Mouse (Mus musculus) left cerebral cortex, adult 2 months (tissue): ENCODE measurements around the gene Gss. TPM values are rescaled to one million over a fixed set of nuclear protein-coding genes. Genes with fewer than 3 reads are reported as not detected.

Experiments used
- DNase-seq, 2 experiments: peaks; one replicate each; pipeline ENCODE4 v3.0.0; 2021 to 2022; ENCODE audit warnings: low spot score in 2 of 2, mixed read lengths in 1 of 2; ENCODE audit errors: extremely low spot score in 1 of 2
- H3K27ac ChIP-seq: fragments of 200-600 bp; 2 replicates; pipeline ENCODE4 v1.8.1; 2022
- H3K4me3 ChIP-seq: fragments of 200-600 bp; 2 replicates; pipeline ENCODE4 v1.8.1; 2022
- CTCF ChIP-seq: fragments of 200-600 bp; IDR thresholded peaks from 2 replicates; pipeline ENCODE4 v1.8.1; 2022; ENCODE audit warnings: antibody characterized with exemption, mild to moderate bottlenecking, moderate library complexity
- intact Hi-C: fragments of 180-260 bp; cut with DNase I; formaldehyde crosslinking; loops from one replicate; pipeline ENCODE4 v1.15.1; 2025
- microRNA-seq, 2 experiments: library from miRNA; unstranded; fragments of <30 nt; microRNA quantifications; one replicate each; pipeline ENCODE4 v1.2.0; 2021
- total RNA-seq, 2 experiments: library from RNA; stranded (reverse); gene quantifications; 2 replicates each; pipeline ENCODE4 v1.2.3; 2021

Gene Gss
- total RNA-seq, 2 experiments from 2014 or later: 14.8 to 14.9 TPM

DNA sequence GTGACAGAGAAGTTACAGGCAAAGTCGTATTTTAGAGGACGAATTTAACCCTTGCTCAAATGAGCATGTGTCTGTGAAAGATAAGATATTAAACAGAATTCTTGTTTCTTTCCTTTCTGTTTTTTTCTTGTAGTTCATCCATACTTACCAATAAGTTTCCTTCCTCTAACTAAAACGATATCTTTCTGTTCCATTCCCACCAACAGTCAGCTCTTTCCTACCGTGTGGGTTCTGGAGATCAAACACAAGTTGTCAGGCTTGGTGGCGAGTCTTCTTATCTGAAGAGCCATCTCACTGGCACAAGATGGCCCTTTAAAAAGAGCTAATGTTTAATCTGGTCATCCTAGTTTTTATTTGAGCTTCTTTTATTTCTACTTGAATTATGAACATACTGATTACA lies 65.2 kb downstream of the Gss start:
- no peak overlapping the region for H3K27ac ChIP-seq
- intact Hi-C loops: no loop called here
- H3K4me3 ChIP-seq: no peak overlapping the region
- no peak for DNase-seq
- TF ChIP-seq CTCF: no peak

DNA sequence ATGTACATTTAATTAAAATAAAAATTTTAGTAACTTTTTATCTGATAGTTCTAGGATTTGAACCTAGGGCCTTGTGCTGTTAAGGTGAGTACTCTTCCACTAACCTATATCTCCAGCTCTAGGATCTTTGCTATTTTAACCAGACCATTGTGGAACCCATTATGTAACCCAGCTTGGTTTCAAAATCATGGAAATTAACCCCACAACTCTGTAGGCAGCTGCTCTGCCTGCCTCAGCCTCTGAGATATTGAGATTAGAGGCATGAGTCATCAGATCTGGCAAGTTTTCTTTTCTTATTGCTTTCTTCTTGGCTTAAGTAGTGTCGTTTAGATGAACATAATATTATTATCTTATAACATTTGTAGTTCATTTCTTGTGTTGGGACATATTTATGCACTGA lies 68.2 kb downstream of the Gss start:
- no peak for DNase-seq
- no peak for TF ChIP-seq CTCF
- no peak overlapping the region for H3K27ac ChIP-seq
- intact Hi-C loops: no loop called here
- H3K4me3 ChIP-seq: no peak overlapping the region

DNA sequence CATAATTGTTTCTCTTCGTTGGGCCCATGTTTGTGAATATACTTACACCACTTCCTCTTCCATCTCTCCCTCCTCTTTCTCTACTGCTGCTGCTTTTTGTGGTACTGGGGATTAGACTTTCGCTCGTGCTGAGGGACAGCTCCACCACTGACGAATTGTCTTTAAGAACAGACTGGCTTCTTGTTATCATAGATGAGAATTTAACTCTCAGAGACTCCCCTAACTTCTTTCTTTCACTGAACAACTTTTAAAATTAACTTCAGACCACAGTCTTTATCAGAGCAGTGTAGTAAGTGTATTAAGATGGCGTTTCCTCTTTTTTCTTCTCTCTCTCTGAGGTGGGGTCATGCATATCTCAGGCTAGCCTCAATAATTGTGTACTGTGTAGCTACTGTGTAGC lies 68.9 kb downstream of the Gss start:
- no peak overlapping the region for H3K27ac ChIP-seq
- intact Hi-C loops: no loop called here
- no peak for TF ChIP-seq CTCF
- DNase-seq: no peak
- H3K4me3 ChIP-seq: no peak overlapping the region

DNA sequence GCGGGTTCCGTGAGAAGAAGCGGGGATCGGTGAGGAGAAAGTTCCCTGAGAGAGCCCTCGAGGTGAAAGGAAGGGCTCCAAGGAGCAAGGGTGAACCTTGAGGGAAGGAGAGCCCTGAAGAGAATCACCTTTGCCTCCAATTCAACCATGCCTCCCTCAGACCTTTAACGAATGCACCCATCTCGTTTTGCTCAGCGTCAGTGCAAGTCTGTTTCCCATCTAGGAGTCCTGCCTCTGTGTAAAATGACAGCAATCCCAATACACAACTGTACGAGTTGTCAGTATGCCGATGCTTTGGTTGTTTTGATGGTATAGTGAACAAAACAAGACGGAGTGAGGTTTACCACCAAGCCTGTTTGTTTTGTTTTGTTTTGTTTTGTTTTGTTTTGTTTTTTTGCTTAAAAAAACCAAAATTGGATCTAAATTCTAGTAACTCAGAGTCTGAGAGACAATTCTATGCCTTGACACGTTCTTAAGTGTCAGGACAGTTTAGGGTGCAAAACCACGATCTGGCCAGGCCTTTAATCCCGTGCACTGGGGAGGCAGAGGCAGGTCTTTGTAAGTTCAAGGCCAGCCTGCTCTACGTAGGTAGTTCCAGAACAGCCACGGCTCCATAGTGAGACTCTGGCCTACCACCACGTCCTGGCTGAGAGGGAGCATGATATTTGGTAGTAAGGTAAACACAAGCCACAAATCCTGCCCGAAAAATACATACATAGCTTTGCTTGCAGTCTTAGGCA lies 73.9 kb downstream of the Gss start:
- peak overlapping the region; percentile 89 for H3K27ac ChIP-seq
- no peak for DNase-seq
- intact Hi-C loops: loop anchor here (2.0 to 5.0 kb wide), 2 partner anchors 20 to 249 kb away; no protein-coding TSS in a partner anchor
- no peak for TF ChIP-seq CTCF
- peak overlapping the region; percentile 81 for H3K4me3 ChIP-seq

DNA sequence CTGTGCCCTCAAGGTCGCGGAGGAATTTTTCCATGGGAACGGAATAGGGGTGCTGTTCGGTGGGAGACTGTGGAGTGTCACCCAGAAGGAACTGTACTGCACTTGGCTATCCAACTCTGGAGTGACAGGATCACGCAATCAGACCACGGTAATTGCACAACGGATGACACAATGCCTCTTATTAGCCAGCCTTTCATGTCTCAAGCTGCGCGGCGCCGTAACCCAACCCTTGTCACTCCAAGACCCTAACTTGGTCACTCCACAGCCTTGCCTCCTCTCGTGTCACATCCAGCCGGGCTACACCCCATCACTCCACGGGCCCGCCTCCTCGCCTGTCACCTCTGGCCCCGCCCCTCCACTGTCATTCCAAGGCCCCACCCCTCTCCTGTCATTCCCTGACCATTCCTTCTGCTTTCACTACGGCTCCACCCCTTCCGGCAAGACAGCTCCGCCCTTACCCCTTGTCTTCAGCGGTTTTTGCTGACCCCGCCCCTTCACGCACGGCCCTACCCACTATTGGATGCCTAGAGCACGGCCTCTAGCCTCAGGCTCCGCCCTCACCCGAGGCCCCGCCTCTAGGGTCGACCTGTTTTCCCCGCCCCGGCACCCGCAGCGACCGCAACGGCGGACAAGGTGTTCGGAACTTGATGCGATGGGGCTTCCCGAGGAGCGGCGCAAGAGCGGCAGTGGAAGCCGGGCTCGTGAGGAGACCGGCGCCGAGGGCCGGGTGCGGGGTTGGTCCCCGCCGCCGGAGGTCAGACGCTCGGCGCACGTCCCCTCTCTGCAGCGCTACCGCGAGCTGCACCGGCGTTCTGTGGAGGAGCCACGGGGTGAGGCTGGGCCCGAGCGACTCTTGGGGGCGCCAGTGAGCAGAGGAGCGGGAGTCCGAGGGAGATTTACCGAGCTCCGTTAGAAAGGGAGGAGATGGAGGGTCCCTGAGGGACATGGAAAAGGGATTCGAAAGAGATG lies 74.9 kb downstream of the Gss start, which contains the start of the genes Acss2 and Ggt7:
Acss2 (plus strand) TSS at position 494 of the 969 bp plus-strand sequence.
Ggt7 (minus strand) TSS at position 783 of the 969 bp plus-strand sequence.
- peak; percentile 94 to 97 for DNase-seq
- peak; percentile 91 for TF ChIP-seq CTCF
- intact Hi-C loops: loop anchor here (2.0 to 5.0 kb wide), 2 partner anchors 21 to 250 kb away; no protein-coding TSS in a partner anchor
- Histone ChIP-seq H3K4me3 (peak within 1 kb of the TSS; percentile 81), H3K27ac (peak within 1 kb of the TSS; percentile 89)

DNA sequence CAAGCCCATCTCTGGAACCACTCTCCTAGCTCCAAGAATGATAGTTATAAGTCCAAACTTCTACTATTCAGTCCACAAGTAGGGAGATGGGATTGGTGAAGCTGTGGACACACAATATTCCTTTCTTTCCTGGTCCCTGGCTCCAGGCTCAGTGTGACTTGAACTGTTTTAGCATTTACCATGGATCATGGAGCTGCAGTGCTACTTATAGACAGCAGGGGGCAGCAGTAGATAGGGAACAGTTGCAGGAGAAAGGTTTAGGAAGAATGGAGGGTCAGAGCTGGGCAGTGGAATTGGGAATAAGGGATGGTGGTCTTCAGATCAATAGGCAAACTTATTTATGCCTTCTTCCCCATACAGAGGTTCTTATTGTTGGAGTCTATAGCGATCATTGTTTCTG lies 76.7 kb downstream of the Gss start:
- no peak overlapping the region for H3K27ac ChIP-seq
- peak; percentile 99 for TF ChIP-seq CTCF
- intact Hi-C loops: loop anchor here (1.0 to 5.0 kb wide), 3 partner anchors 68 to 251 kb away; no protein-coding TSS in a partner anchor
- DNase-seq: peak; percentile 69 to 77
- no peak overlapping the region for H3K4me3 ChIP-seq

DNA sequence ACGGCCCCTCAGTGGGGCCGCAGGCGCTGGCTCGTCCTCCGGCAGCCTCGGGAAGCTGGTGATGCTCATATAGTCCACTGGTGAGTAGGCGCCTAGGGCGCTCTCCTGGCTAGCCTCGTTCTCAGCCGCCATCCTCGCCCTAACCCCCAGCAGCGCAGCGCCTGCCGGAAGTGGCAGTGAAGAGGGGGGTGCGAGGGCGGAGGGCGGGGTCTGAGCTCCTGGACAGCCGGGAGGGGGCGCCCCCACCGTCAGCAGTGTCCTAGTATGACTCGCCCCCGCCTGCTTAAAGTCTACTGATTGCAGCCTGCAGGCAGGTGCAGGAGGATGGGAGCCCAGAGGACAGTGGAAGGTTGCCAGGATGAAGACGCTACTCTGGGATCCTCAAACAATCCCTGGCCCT lies 77.9 kb downstream of the Gss start:
- peak; percentile 91 to 93 for DNase-seq
- Histone ChIP-seq H3K27ac (peak overlapping the region; percentile 96), H3K4me3 (peak overlapping the region; percentile 71)
- intact Hi-C loops: loop anchor here (5.0 kb wide), 1 partner anchor 253 kb away; no protein-coding TSS in a partner anchor
- TF ChIP-seq CTCF: peak; percentile 49

DNA sequence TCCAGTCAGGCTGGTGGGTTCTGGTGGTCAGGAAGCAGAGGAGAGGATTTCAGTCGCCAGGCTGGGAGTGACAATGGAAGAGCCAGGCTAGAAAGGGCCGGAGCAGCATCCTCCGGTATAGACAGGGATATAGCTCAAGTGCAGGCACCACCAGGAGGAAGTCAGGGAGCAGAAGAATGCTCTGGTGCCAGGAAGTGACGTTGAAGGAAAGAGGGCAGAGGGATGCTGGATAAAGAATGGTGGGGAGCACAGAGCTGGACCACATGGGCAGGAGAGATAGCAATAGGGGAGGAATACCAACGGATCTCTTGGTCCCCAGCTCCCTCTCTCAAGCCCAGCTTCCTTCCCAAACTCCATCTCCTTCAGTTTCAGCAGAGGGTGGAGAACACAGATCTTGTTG lies 79.1 kb downstream of the Gss start:
- intact Hi-C loops: no loop called here
- H3K27ac ChIP-seq: peak overlapping the region; percentile 96
- H3K4me3 ChIP-seq: peak overlapping the region; percentile 71
- peak in 1 of 2 experiments; percentile 46 for DNase-seq
- no peak for TF ChIP-seq CTCF

Small RNAs within 50 kb of the gene (microRNA-seq; reads per million reads assigned to microRNA genes)
- gene Mir499: 6.6 to 17.2 reads per million in 2 experiments

Other genes with a start within 250 kb of the Gss start
- 10 to 100 TPM; 27.2 to 28.4 TPM for gene Pigu, start 235.4 kb downstream of the Gss start, total RNA-seq
- 100 to 1,000 TPM; 135 to 147 TPM for gene Trp53inp2, start 211.8 kb downstream of the Gss start, total RNA-seq
- gene Ncoa6, start 118.9 kb downstream of the Gss start, total RNA-seq: 10 to 100 TPM; 63.2 to 68.7 TPM
- gene Acss2, start 74.9 kb downstream of the Gss start, total RNA-seq: 10 to 100 TPM; 56.2 to 61.6 TPM
- 100 to 1,000 TPM; 124 to 126 TPM for gene Ggt7, start 74.6 kb downstream of the Gss start, total RNA-seq
- gene Myh7b, start 18.4 kb upstream of the Gss start, total RNA-seq: 10 to 100 TPM in 1 of 2 experiments, 1 to 10 TPM in 1; 7.1 to 10.9 TPM
- 100 to 1,000 TPM; 147 to 153 TPM for gene Trpc4ap, start 99.6 kb upstream of the Gss start, total RNA-seq
- 10 to 100 TPM; 18.7 to 19.2 TPM for gene Edem2, start 136.7 kb upstream of the Gss start, total RNA-seq
- gene Gm17581, start 143.1 kb upstream of the Gss start, total RNA-seq: not detected
- 1 to 10 TPM; 1.2 to 1.4 TPM for gene Procr, start 158.3 kb upstream of the Gss start, total RNA-seq
- 10 to 100 TPM; 35.6 to 37.8 TPM for gene Mmp24, start 182.5 kb upstream of the Gss start, total RNA-seq
- gene BC029722, start 226.6 kb upstream of the Gss start, total RNA-seq: 10 to 100 TPM; 53.1 to 56.8 TPM
- gene Eif6, start 234.1 kb upstream of the Gss start, total RNA-seq: 10 to 100 TPM; 67.0 to 71.0 TPM
- not detected for gene Fam83c, start 242.0 kb upstream of the Gss start, total RNA-seq